8 mouse cellular contexts compared by ENCODE assay signal in genomic region chrX:146962914-146963547, GRCm38 (mm10). TPM values are rescaled to one million over a fixed set of nuclear protein-coding genes. Genes with fewer than 3 reads are reported as not detected.
DNase-seq lines count a peak whose midpoint lies in the region; ATAC-seq and TF ChIP-seq lines count a peak whose summit lies in the region.

No protein-coding gene starts in this region.

- H3K27me3 ChIP-seq in E14TG2a.4 (ENCODE audit: insufficient read depth, low read length) = peaks cover 27% of the 10 kb centered on the region
- peaks cover 62% of the 10 kb centered on the region for H3K27me3 ChIP-seq in forebrain, embryonic 10.5 days (ENCODE audit: poor library complexity, severe bottlenecking)
- peaks cover 18% of the 10 kb centered on the region; the same call in 1 of the 2 replicates for H3K27me3 ChIP-seq in limb, embryonic 11.5 days (ENCODE audit: control insufficient read depth, insufficient read depth, low read length)

- peak overlapping the region; percentile 41 for H3K4me2 ChIP-seq in limb, embryonic 11.5 days (ENCODE audit: low read depth, severe bottlenecking)

- no peaks in the 10 kb centered on the region for H3K9me3 ChIP-seq in E14TG2a.4 (ENCODE audit: low read length)
- no peaks in the 10 kb centered on the region for H3K9me3 ChIP-seq in forebrain, embryonic 10.5 days
- H3K9me3 ChIP-seq in limb, embryonic 11.5 days (ENCODE audit: control insufficient read depth, low read length) = no peaks in the 10 kb centered on the region

- DNase-seq in frontal cortex, postnatal 14 days (ENCODE audit: low spot score in 2 of 2) = no peak
- DNase-seq in forebrain, embryonic 10.5 days (ENCODE audit: extremely low spot score, low spot score) = peak; percentile 24
- DNase-seq in limb, embryonic 11.5 days (ENCODE audit: low spot score) = peak; percentile 50
- peak; percentile 27 to 31 for DNase-seq in right cerebral cortex, postnatal 10 days (ENCODE audit: low spot score in 2 of 2)
- DNase-seq in frontal cortex, adult 2 months (ENCODE audit: extremely low spot score in 1 of 2, low spot score in 1 of 2) = no peak
- no peak for DNase-seq in adrenal gland, adult 18-20 months (ENCODE audit: low spot score in 2 of 2)

- no peaks in the 10 kb centered on the region for H3K36me3 ChIP-seq in E14TG2a.4 (ENCODE audit: insufficient read depth, low read length)
- no peaks in the 10 kb centered on the region for H3K36me3 ChIP-seq in forebrain, embryonic 10.5 days (replicated peaks)
- no peaks in the 10 kb centered on the region for H3K36me3 ChIP-seq in limb, embryonic 11.5 days (ENCODE audit: control insufficient read depth, insufficient read depth, low read length)

- 17% methylated on average over 37 of the region's 37 CpGs for WGBS in forebrain, embryonic 10.5 days
- WGBS in limb, embryonic 11.5 days = 29% methylated on average over 37 of the region's 37 CpGs

- H3K27ac ChIP-seq in forebrain, embryonic 10.5 days = no peak overlapping the region
- H3K27ac ChIP-seq in limb, embryonic 11.5 days (replicated peaks; ENCODE audit: low read depth, low read length) = no peak overlapping the region

- H3K9ac ChIP-seq in limb, embryonic 11.5 days (ENCODE audit: low read length) = no peak overlapping the region

- peak; percentile 90 for ATAC-seq in frontal cortex, adult (ENCODE audit: low TSS enrichment)
- no peak for ATAC-seq in limb, embryonic 11.5 days (ENCODE audit: insufficient number of reproducible peaks, low FRiP score, low TSS enrichment, low read depth)

- TF ChIP-seq CTCF in E14TG2a.4 (conservative IDR thresholded peaks at IDR 0.05; ENCODE audit: low read length) = no peak

- H3K4me3 ChIP-seq in E14TG2a.4 (replicated peaks; ENCODE audit: low read length) = peak overlapping the region; percentile 50
- H3K4me3 ChIP-seq in forebrain, embryonic 10.5 days = peak overlapping the region; percentile 52
- peak overlapping the region; percentile 19; the same call in 1 of the 2 replicates for H3K4me3 ChIP-seq in limb, embryonic 11.5 days (ENCODE audit: low read depth, low read length)

- H3K4me1 ChIP-seq in E14TG2a.4 (replicated peaks; ENCODE audit: low read depth, low read length) = no peaks in the 10 kb centered on the region
- no peaks in the 10 kb centered on the region for H3K4me1 ChIP-seq in forebrain, embryonic 10.5 days
- H3K4me1 ChIP-seq in limb, embryonic 11.5 days (ENCODE audit: control insufficient read depth, insufficient read depth, low read length) = no peaks in the 10 kb centered on the region

RNA-seq across cellular contexts. Expression of gene Htr2c, which starts 0.7 kb away (rescaled TPM):
- 0.09 and 0.22 TPM in 2 replicates for polyA plus RNA-seq in forebrain, embryonic 10.5 days (2016; fragmentation: Nextera tagmentation; extraction: Ambion mirVana)
- polyA plus RNA-seq in limb, embryonic 11.5 days (2014; fragmentation: Nextera tagmentation; extraction: Ambion mirVana) = not detected in 2 replicates
- polyA plus RNA-seq in frontal cortex, adult 2 months (2012; rRNA removed) = 6.1 and 20.2 TPM in 2 replicates
- total RNA-seq in adrenal gland, adult 18-20 months (2021) = not detected

Comparison
In these comparisons a context has a peak if more than half of its experiments do, and no peak if none do; other contexts are left out.
1. DNase-seq: peak in forebrain, embryonic 10.5 days (single experiment), limb, embryonic 11.5 days (single experiment) and right cerebral cortex, postnatal 10 days (2 of 2); none in frontal cortex, postnatal 14 days (0 of 2), frontal cortex, adult 2 months (0 of 2) and adrenal gland, adult 18-20 months (0 of 2).
2. Peak in every context shown above with its lines, with median percentiles within 50 percentile points of each other: H3K4me3 ChIP-seq.